Mouse (Mus musculus) CH12.LX (cell line): Measurements from ENCODE around the gene Arhgef12. TPM values are rescaled to one million over a fixed set of nuclear protein-coding genes. Genes with fewer than 3 reads are reported as not detected.

Experiments used
- DNase-seq: peaks from one replicate; pipeline ENCODE4 v3.0.0-alpha.2; 2013; ENCODE audit errors: extremely low read depth
- H3K27ac ChIP-seq: 2 replicates; pipeline ENCODE4 v1.5.1; 2012; ENCODE audit warnings: low read depth, mild to moderate bottlenecking, control low read depth, moderate library complexity; ENCODE audit not compliant: insufficient read depth
- H3K27me3 ChIP-seq: replicated peaks from 2 replicates; pipeline ENCODE3; 2012; ENCODE audit warnings: inconsistent platforms
- H3K36me3 ChIP-seq, 2 experiments: replicated peaks in 1 of 2; 2 replicates each; pipeline versions ENCODE3 to v1.6.1; 2012; ENCODE audit warnings: inconsistent platforms in 1 of 2, low read length in 1 of 2, mild to moderate bottlenecking in 1 of 2, mixed read lengths in 1 of 2, moderate library complexity in 1 of 2; ENCODE audit not compliant: control insufficient read depth in 1 of 2, insufficient read depth in 1 of 2
- H3K4me1 ChIP-seq, 2 experiments: 2 replicates each; pipeline ENCODE4 v1.6.1; 2012; ENCODE audit warnings: inconsistent platforms in 1 of 2, moderate library complexity in 1 of 2; ENCODE audit not compliant: insufficient read depth in 2 of 2, control insufficient read depth in 1 of 2
- H3K4me2 ChIP-seq: 2 replicates; pipeline ENCODE4 v1.6.1; 2012; ENCODE audit warnings: low read depth, mild to moderate bottlenecking, control low read depth; ENCODE audit not compliant: poor library complexity, insufficient read depth, severe bottlenecking
- H3K4me3 ChIP-seq, 3 experiments: fragments of 150-350 bp in 1 of 3; sonication (generic) in 1 of 3; replicated peaks in 1 of 3; 2 replicates each; pipeline versions ENCODE3 to v1.5.1; 2011 to 2012; ENCODE audit warnings: low read depth in 2 of 3, low read length in 2 of 3, mild to moderate bottlenecking in 2 of 3, moderate library complexity in 2 of 3, control low read depth in 1 of 3, improper control_type of control experiment in 1 of 3, inconsistent platforms in 1 of 3, mixed read lengths in 1 of 3; ENCODE audit not compliant: poor library complexity in 1 of 3
- H3K79me2 ChIP-seq: replicated peaks from 2 replicates; pipeline ENCODE4 v1.6.1; 2012; ENCODE audit warnings: mild to moderate bottlenecking, moderate library complexity; ENCODE audit not compliant: control insufficient read depth, poor library complexity, insufficient read depth, severe bottlenecking; ENCODE audit errors: extremely low read depth
- H3K9ac ChIP-seq: 2 replicates; pipeline ENCODE4 v1.6.1; 2012; ENCODE audit warnings: low read depth, mild to moderate bottlenecking, control low read depth, moderate library complexity; ENCODE audit not compliant: insufficient read depth
- H3K9me3 ChIP-seq: replicated peaks from 2 replicates; pipeline ENCODE3; 2012; ENCODE audit warnings: low read length, inconsistent platforms, mixed read lengths
- CHD1 ChIP-seq: IDR thresholded peaks from 2 replicates; pipeline ENCODE4 v1.6.1; 2012; ENCODE audit warnings: low read depth, low read length, improper control_type of control experiment, inconsistent platforms
- CHD2 ChIP-seq: IDR thresholded peaks from 2 replicates; pipeline ENCODE4 v1.6.1; 2011; ENCODE audit warnings: low read length, improper control_type of control experiment
- CTCF ChIP-seq, 2 experiments: IDR thresholded peaks in 1 of 2; conservative IDR thresholded peaks in 1 of 2; 2 replicates each; pipeline ENCODE4 v1.5.1; 2011 to 2012; ENCODE audit warnings: low read depth in 2 of 2, low read length in 2 of 2, improper control_type of control experiment in 1 of 2, inconsistent platforms in 1 of 2, mild to moderate bottlenecking in 1 of 2, moderate library complexity in 1 of 2
- EP300 ChIP-seq: IDR thresholded peaks from 2 replicates; pipeline ENCODE4 v1.6.1; 2011; ENCODE audit warnings: low read length, improper control_type of control experiment
- HCFC1 ChIP-seq: IDR thresholded peaks from 2 replicates; pipeline ENCODE4 v1.6.1; 2012; ENCODE audit warnings: low read depth, mild to moderate bottlenecking, inconsistent platforms, low read length, improper control_type of control experiment
- KAT2A ChIP-seq: IDR thresholded peaks from 2 replicates; pipeline ENCODE4 v1.6.1; 2012; ENCODE audit warnings: low read length, improper control_type of control experiment, inconsistent platforms; ENCODE audit not compliant: insufficient replicate concordance
- MAFK ChIP-seq: IDR thresholded peaks from 2 replicates; pipeline ENCODE4 v1.6.1; 2011; ENCODE audit warnings: low read length, improper control_type of control experiment; ENCODE audit not compliant: insufficient replicate concordance
- MAZ ChIP-seq: IDR thresholded peaks from 2 replicates; pipeline ENCODE4 v1.6.1; 2012; ENCODE audit warnings: low read depth, mild to moderate bottlenecking, inconsistent platforms, low read length, improper control_type of control experiment, moderate library complexity
- MEF2A ChIP-seq: IDR thresholded peaks from 2 replicates; pipeline ENCODE4 v1.6.1; 2014; ENCODE audit warnings: low read depth, mild to moderate bottlenecking, inconsistent platforms, low read length, improper control_type of control experiment, borderline replicate concordance
- MYC ChIP-seq: IDR thresholded peaks from 2 replicates; pipeline ENCODE4 v1.6.1; 2011; ENCODE audit warnings: low read depth, mild to moderate bottlenecking, improper control_type of control experiment, low read length
- NRF1 ChIP-seq: IDR thresholded peaks from 2 replicates; pipeline ENCODE4 v1.6.1; 2014; ENCODE audit warnings: low read depth, mild to moderate bottlenecking, inconsistent platforms, low read length, improper control_type of control experiment, moderate library complexity
- POLR2AphosphoS2 ChIP-seq: IDR thresholded peaks from 2 replicates; pipeline ENCODE4 v1.6.1; 2011; ENCODE audit warnings: low read depth, low read length, improper control_type of control experiment
- RAD21 ChIP-seq: IDR thresholded peaks from 2 replicates; pipeline ENCODE4 v1.6.1; 2011; ENCODE audit warnings: low read depth, mild to moderate bottlenecking, low read length, improper control_type of control experiment, moderate library complexity
- SMC3 ChIP-seq: IDR thresholded peaks from 2 replicates; pipeline ENCODE4 v1.6.1; 2011; ENCODE audit warnings: low read depth, low read length, improper control_type of control experiment
- USF1 ChIP-seq: IDR thresholded peaks from 2 replicates; pipeline ENCODE4 v1.6.1; 2014; ENCODE audit warnings: low read depth, mild to moderate bottlenecking, inconsistent platforms, low read length, improper control_type of control experiment
- ZNF384 ChIP-seq: IDR thresholded peaks from 2 replicates; pipeline ENCODE4 v1.6.1; 2012; ENCODE audit warnings: low read depth, low read length, improper control_type of control experiment, inconsistent platforms
- dilution Hi-C: fragments of 300-500 bp; cut with MboI; formaldehyde crosslinking; loops from 2 replicates; pipeline ENCODE4 v1.14.3; 2020; ENCODE audit warnings: low sequenced_read_pairs; ENCODE audit not compliant: extremely low pct_unique_long_range_greater_than_20kb, extremely low pct_ligation_motif_present
- in situ Hi-C: fragments of 300-500 bp; cut with MboI; formaldehyde crosslinking; loops from 3 replicates; pipeline ENCODE4 v1.14.3; 2019; ENCODE audit warnings: low sequenced_read_pairs, low pct_ligation_motif_present, low pct_unique_long_range_greater_than_20kb, mixed read lengths
- polyA plus RNA-seq: library from polyadenylated mRNA; unstranded; fragments of >175 nt; gene quantifications from 2 replicates; pipeline ENCODE4 v1.2.1, GENCODE M21; 2012; ENCODE audit warnings: low read depth; ENCODE audit not compliant: insufficient read length
- total RNA-seq, 2 experiments: library from RNA; depleted of rRNA; stranded (reverse); fragments of 300-350 nt in 1 of 2; fragments of >200 nt in 1 of 2; gene quantifications; 2 replicates each; pipeline ENCODE4 v1.2.3; 2012 to 2014

Gene Arhgef12
- total RNA-seq (2012; rRNA removed) (8.7 and 10.4 TPM in 2 replicates), total RNA-seq (2014; rRNA removed) (4.7 and 4.9 TPM in 2 replicates), polyA plus RNA-seq (7.8 and 9.4 TPM in 2 replicates)

DNA sequence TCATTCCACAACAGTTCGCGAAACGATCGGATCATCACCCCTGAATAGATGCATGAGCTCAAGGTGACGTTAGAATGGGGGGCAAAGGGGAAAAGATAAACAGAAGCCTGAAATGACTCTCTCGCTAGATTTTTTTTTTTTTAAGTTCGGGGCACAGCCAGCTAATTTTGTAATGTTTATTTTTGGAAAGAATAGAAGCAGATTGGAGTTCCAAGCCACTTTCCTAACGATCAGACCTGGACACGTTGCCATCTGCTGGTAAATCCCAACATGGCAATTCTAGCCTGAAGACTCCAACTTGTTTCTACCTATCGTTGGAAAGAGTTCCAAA lies at the start of gene Arhgef12:
Gene Arhgef12 (minus strand): TSS at position 53 of the 331 bp plus-strand sequence.
- peak within 1 kb of the TSS; percentile 62 for H3K4me2 ChIP-seq
- peak within 1 kb of the TSS; percentile 80 for H3K9ac ChIP-seq
- H3K4me1 ChIP-seq: peaks cover 5 to 20% of the 10 kb centered on the region in 2 experiments
- peaks cover 20% of the 10 kb centered on the region for H3K79me2 ChIP-seq
- in situ Hi-C loops: loop anchor here (5.0 kb wide), 1 partner anchor 105 kb away; no protein-coding TSS in a partner anchor
- peak within 1 kb of the TSS; percentile 85 to 96 (median 86) for H3K4me3 ChIP-seq
- no peak for TF ChIP-seq EP300
- TF ChIP-seq MAZ: no peak
- no peak for TF ChIP-seq CHD2
- no peak for TF ChIP-seq MYC
- TF ChIP-seq ZNF384: peak; percentile 49; the same call in 1 of the 2 replicates
- peak; percentile 32 to 57; a peak in 2 of 4 replicates for TF ChIP-seq CTCF (conservative IDR thresholded peaks at IDR 0.05 in 1 of 2, IDR thresholded peaks at IDR 0.05 in 1 of 2; ENCODE audit: low read depth in 2 of 2, low read length in 2 of 2)
- TF ChIP-seq SMC3: peak; percentile 39
- peak; percentile 58; the same call in 1 of the 2 replicates for TF ChIP-seq MEF2A
- TF ChIP-seq MAFK: no peak; the same call in 1 of the 2 replicates
- no peak for TF ChIP-seq POLR2AphosphoS2
- no peak for TF ChIP-seq USF1
- peak; percentile 47 for TF ChIP-seq RAD21
- no peak for TF ChIP-seq KAT2A
- TF ChIP-seq HCFC1: no peak
- no peak for TF ChIP-seq NRF1
- peaks cover 0 to 14% of the 10 kb centered on the region in 2 experiments for H3K36me3 ChIP-seq
- dilution Hi-C loops: no loop called here
- no peaks in the 10 kb centered on the region for H3K9me3 ChIP-seq
- H3K27me3 ChIP-seq: no peaks in the 10 kb centered on the region
- H3K27ac ChIP-seq: peak within 1 kb of the TSS; percentile 52
- DNase-seq: peak; percentile 28

DNA sequence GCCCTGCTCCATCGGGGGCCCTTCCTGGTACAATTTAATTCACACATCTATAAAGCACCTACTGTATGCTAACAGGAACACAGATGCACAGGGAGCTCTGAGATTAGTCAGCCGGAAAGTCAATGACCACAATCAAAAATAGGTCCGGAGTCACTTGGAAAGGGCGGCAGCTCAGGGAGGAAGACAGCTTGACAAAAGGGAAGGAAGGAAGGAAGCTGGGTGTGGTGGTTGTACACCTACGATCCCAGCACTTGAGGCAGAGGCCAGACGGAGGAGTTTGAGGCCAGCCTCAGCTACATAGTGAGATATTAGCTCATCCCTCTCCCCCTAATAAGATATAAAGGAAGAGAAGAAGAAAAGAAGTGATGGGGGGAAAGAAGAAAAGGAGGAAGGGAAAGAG lies 48.9 kb upstream of the Arhgef12 start:
- no peak for TF ChIP-seq CHD2
- TF ChIP-seq CHD1: no peak
- H3K9me3 ChIP-seq: no peaks in the 10 kb centered on the region
- no peak overlapping the region for H3K27ac ChIP-seq
- H3K4me3 ChIP-seq: no peak overlapping the region
- H3K4me1 ChIP-seq: peaks cover 0 to 3% of the 10 kb centered on the region in 2 experiments; a peak in 2 of 4 replicates
- no peaks in the 10 kb centered on the region for H3K36me3 ChIP-seq
- H3K27me3 ChIP-seq: peaks cover 85% of the 10 kb centered on the region
- DNase-seq: no peak
- no peak overlapping the region for H3K9ac ChIP-seq
- H3K4me2 ChIP-seq: no peak overlapping the region
- dilution Hi-C loops: no loop called here
- in situ Hi-C loops: no loop called here
- H3K79me2 ChIP-seq: no peaks in the 10 kb centered on the region
